Mouse (Mus musculus) layer of hippocampus, postnatal 25 days (tissue): Measurements from ENCODE around the gene Ppm1g. TPM values are rescaled to one million over a fixed set of nuclear protein-coding genes. Genes with fewer than 3 reads are reported as not detected.
A peak's percentile ranks its signal among the peaks of the same experiment; 100 is the strongest.
"Not testable (repeated sequence)": the region's sequence is repeated elsewhere in the genome, so short reads cannot be mapped to it uniquely, and the experiment has no call there.

Experiments
- DNase-seq, 2 experiments: peaks; one replicate each; pipeline ENCODE4 v3.0.0; 2022; ENCODE audit warnings: mixed read lengths in 2 of 2, low spot score in 1 of 2; ENCODE audit errors: extremely low spot score in 1 of 2
- total RNA-seq, 2 experiments: library from RNA; stranded (reverse); gene quantifications; 2 replicates each; pipeline ENCODE4 v1.2.3; 2021

Ppm1g gene
- total RNA-seq, 2 experiments from 2014 or later, result 77.0 to 77.2 TPM

GRCm38 (mm10) chr5:31219911-31220447 is 508 bp downstream of the Ppm1g start:
- DNase-seq, result peak; percentile 27 to 44

GRCm38 (mm10) chr5:31219474-31219873 is 1.0 kb downstream of the Ppm1g start:
- no peak for DNase-seq

GRCm38 (mm10) chr5:31219070-31219469 is 1.4 kb downstream of the Ppm1g start:
- DNase-seq, result no peak

GRCm38 (mm10) chr5:31218294-31218693 is 2.2 kb downstream of the Ppm1g start:
- no peak for DNase-seq

GRCm38 (mm10) chr5:31216554-31216953 is 3.9 kb downstream of the Ppm1g start:
- DNase-seq, result not testable (repeated sequence)

GRCm38 (mm10) chr5:31204421-31204820 is 16.1 kb downstream of the Ppm1g start:
- DNase-seq, result no peak

GRCm38 (mm10) chr5:31203866-31204265 is 16.6 kb downstream of the Ppm1g start:
- no peak for DNase-seq

- no peak for DNase-seq
Measured at GRCm38 (mm10) chr5:31202933-31203332, 17.6 kb downstream of the Ppm1g start.

- peak; percentile 86 for DNase-seq
Measured at GRCm38 (mm10) chr5:31201742-31202590, 18.5 kb downstream of the Ppm1g start, which contains the start of gene Zfp513. Zfp513 (minus strand) TSS chr5:31202303.

- DNase-seq, result no peak
Measured at GRCm38 (mm10) chr5:31201042-31201741, 19.3 kb downstream of the Ppm1g start.

GRCm38 (mm10) chr5:31200327-31200768 is 20.1 kb downstream of the Ppm1g start:
- peak in 1 of 2 experiments; percentile 23 for DNase-seq

GRCm38 (mm10) chr5:31199893-31200292 is 20.6 kb downstream of the Ppm1g start:
- DNase-seq, result peak in 1 of 2 experiments; percentile 17

GRCm38 (mm10) chr5:31199321-31199892 is 21.1 kb downstream of the Ppm1g start:
- DNase-seq, result no peak

GRCm38 (mm10) chr5:31198616-31199320 is 21.7 kb downstream of the Ppm1g start:
- no peak for DNase-seq

GRCm38 (mm10) chr5:31198170-31198569 is 22.3 kb downstream of the Ppm1g start:
- no peak for DNase-seq

- DNase-seq, result no peak
Measured at GRCm38 (mm10) chr5:31197072-31197471, 23.4 kb downstream of the Ppm1g start.

- no peak for DNase-seq
Measured at GRCm38 (mm10) chr5:31196207-31196606, 24.3 kb downstream of the Ppm1g start.

GRCm38 (mm10) chr5:31195671-31196070 is 24.8 kb downstream of the Ppm1g start:
- DNase-seq, result no peak

- no peak for DNase-seq
Measured at GRCm38 (mm10) chr5:31194486-31195485, 25.7 kb downstream of the Ppm1g start.
